Mouse (Mus musculus) urinary bladder, postnatal 4 days (tissue): ENCODE data around the gene Colca2.
A peak's percentile ranks its signal among the peaks of the same experiment; 100 is the strongest.

Experiments used
- DNase-seq, 2 experiments: peaks; one replicate each; pipeline ENCODE4 v3.0.0; 2021 to 2022; ENCODE audit warnings: low spot score in 2 of 2

Colca2 gene

DNA sequence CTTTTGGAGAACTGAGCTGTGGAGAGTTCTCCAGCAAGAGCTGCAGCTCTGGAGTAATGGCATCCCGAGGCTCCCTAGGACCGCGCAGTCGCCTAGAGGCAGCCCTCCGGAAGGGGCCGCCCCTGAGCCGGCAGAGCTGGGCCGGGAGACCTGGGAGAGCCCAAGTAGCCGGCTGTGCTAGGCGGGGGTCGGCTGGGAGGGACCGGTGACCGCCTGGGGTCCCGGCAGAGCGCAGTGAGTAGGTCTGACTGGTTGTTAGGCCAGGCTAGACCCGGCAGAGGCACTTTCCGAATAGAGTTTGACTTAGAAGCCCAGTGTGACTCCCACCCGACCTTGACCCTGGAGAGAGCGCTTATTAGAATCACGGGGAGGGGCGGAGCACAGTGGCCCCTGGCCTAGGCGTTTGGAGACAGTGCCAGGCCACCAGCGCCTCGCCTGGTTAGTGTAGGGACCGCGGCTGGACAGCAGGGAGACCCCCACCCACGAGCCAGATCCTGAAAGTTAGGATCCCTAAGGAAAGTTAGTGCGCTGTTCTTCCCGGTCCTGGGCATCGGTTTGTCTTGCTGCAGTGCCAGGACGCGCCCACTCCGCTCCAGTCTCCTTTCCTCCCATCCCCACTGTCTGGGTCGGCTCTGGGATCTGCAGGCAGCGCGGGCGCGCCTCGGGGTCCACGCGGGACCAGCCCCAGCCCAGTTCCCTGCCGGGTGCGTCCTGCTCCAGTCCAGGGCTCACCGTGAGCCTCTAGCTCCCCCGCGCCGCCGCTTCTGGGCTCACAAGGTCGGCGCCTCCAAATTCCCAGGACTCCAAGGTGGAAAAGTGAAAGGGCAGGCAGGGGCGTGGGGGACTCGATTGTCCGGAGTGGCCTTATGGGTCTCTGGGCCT is at the start of gene Colca2:
Colca2 (minus strand) TSS at position 70 of the 882 bp plus-strand sequence.
- DNase-seq: peak; percentile 82

DNA sequence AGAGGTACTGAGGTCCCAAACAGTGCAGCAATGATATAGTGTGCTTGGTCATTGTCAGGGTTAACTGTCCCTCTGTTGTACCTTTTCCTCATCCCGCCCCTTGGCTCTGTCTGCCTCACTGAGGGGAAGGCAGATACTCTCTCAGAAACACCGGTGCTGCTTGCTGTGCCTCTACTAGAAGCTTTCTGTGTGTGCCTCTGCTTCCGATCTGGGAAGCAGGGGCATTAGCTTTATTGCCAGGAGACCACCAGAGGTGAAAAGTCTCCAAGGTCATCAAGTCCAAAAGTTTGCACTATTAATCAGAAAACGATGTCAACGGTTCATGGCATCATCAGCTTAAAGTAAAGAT is 49.2 kb upstream of the Colca2 start:
- no peak for DNase-seq

DNA sequence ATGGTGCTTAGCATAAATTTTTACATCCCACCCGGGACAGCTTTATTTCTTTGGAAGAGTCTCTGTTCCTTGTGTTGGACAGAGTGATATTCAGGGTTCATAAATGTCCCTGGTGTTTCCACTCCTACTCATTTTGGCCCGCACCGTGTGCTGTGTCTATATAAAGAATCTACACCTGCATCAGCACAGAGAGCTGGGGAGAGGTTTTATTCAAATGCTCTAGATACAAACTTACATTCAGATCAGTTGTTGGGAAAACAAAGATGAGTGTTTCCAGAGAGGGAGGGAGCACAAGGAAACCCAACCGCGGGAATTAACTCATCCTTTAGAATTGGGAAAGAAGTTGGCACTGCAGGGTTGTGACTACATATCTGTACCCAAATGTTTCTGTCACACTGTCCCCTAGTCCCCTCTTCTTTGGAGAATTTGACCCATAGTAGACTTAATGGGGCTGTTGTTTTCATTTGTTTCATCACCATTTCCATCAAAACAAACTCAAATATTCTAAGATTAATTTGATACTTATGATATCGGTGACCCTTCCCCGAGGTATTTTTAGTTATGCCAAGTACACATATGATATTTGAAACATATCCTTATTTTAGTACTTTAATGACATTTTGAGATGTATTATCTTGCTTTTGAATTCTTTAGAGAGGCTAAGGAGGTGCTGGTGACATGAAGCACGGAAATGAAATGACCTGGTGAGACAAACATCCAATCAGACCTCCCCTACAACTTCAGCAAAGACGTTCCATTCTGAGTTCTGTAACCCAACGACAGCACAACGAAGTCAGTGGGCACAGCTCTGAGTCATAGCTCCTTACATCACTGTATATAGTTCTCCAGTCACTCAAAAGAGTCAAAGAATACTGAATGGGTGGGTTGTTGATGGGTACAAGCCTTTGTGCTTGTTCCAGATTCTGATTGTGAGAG is 48.5 kb upstream of the Colca2 start:
- DNase-seq: no peak

DNA sequence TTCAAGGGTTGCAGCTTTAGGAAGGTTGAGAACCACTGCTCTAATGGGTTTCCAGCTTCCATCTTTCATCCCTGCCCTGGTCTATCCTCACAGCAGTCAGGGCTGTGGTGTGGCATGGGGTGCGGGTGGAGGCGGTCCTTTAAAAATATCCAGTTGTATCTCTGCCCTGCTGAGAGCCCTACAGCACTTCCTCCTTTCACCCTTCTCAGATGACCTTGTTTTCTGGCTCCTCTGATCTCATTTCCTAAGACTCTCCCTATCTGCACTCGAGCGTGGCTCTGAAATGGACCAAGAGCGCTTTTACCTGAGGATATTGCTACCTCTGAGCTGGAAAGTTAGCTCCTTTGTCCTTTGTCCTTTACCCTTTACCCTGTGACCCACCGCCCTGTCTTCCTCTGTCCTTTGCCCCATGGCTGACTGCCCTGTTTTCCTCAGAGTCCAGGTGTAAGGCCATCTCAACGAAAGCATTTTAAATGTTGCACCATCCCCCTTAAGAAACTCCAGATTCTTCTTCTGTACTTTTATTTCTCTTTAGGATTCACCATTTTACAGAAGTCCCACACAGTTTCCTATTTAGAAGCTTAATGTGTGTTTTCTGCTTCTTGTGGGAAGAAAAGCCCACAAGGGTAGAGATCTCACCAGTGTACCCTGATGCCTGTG is 46.2 kb upstream of the Colca2 start:
- DNase-seq: no peak

DNA sequence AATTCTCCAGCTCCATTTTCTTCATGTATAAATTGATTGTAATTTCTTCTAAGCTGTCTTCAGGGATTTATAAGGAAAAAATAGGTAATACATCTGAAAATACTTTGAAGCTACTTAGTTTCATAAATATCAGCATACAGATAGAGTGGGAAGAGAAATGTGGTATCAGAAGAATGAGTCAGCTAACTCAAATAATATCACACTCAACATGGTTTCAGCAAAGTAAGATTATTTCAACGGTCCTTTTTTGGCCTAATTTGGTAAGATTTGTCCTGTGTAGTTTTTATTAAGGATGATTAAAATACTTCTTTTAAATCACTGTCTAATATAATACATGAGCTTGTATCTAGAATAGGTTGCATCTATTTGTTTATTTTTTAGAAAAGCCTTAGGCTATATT is 41.7 kb upstream of the Colca2 start:
- DNase-seq: no peak

DNA sequence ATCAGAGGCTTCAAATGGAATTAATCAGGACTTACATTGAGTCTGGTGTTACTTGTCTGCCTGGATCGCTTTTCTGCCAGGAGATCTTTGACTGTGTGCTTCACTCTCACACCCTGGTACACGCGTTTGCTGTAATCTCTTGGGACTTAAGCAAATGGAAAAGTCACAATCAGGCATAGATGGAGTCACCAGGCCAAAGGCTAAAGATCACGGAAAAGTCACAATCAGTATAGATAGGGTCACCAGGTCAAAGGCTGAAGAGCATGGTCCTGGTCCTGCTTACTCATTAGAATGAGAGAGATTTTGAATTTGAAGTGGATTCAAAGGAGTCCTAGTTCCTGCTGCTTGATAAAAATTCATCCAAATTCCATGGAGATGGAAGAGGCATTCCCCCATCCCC is 39.9 kb upstream of the Colca2 start:
- DNase-seq: no peak

DNA sequence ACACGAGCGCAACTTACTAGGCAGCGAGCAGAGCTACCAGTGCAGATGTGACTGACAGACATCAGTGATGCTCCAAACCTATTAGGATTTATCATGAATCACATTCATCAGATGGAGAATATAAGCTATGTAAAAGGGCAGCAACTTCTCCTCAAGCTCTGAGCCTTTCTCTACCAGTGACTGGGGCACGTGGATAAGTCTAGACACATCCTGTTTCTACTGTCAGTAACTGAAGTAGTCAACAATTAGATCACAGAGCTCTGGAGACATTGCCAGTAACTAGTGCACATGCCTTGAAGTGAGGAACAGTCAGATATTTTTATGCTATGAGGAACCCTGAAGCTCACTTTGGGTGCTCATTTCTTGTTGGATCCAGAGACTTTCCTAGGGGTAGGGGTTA is 39.0 kb upstream of the Colca2 start:
- no peak for DNase-seq

DNA sequence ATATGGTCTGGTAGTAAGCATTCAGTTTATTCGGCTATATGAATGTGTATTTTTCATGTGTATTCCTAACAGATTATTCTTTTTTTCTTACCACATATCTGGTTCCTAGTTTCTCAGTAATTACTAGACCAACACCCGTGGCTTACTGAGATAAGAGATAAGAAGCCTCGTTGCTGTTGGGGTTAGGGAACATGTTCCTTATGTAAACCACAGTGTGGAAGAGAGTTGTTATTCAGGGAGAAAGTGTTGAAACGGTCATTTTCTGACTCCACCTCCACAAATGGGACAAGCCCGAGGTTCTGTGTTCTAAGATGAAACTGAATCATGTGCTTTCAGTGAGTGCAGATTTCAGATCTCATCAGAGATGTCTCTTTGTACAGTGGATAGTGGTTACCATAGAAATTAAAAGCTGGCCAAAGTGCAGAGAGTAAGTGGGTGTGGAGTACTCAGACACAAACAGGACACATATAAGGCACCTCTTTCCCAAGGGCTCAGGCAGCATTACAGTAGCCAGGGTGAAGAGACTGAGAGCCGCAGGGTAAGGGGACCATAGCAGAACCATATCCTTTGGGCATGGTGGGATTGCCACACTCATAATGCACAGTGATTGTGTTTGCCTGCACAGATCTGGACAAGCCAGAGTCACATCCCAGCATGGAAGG is 37.2 kb upstream of the Colca2 start:
- no peak for DNase-seq

DNA sequence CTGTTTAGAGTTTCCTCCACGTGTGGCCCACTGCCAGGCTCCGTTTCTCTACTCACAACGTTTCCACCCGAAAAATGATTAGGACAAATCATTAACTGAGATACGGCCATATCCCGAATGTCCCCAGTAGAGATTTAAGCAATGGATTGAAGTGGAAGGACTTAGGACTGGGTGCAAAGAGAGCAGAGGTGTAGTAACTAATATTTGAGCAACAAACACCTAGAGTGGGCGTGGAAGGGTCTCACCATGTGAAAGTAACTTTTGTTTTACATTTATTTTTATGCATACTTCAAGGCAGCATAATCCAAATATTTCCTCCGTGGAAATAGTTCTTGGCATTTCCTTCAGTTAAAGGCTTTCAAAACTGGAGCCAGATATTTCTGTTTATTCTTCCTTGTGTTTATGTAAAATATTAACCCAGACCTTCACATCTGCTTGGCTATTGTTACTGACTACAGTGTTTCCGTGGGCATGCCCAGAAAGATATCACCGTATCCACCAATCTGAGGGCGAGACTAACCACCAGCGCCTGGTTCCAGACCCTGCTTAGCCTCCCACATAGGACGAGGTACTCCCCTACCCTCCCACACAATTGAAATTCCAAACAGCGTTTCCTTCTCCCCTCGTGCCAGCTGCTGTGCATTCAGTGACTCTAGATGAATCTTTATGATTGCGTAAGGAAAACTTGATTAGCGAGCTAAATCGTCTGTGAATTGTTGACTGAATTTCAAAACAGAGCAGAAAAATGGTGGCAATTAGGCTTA is 34.4 kb upstream of the Colca2 start:
- DNase-seq: no peak

DNA sequence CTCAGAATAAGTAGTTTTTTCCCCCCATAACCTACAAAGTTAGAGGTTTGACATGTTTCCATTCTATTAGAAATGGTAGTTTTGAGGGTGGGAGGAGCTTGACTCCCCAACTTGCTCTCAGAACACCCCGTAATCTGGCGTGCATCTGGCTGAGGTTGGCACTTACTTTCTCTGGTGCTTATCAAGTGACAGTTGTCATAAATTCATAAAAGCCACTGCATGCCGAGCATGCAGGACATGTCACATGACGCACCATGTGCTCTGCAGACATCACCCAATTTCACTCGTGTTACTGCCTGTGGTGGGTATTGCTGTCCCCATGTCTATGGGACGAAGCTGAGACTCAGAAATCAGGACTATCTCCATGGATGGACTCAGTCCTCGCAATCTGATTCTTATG is 32.1 kb upstream of the Colca2 start:
- DNase-seq: no peak

DNA sequence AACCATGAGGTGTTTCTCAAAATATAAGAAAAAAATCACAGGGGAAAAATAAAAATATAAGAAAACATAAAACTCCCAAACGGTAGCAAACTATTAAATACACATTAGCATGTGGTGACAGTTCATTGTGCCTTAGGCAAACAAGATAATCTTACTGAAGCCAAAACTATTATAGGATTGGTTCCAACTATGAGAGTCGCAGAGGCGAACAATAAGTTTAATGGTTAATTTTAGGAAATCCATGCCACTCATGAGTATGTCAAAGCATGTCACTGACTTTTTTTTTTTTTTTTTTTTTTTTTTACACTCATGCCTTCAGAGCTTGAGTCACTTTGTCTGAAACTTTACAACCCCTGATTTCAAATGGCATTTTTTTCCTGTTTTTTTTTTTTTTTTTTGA is 28.0 kb upstream of the Colca2 start:
- DNase-seq: no peak

DNA sequence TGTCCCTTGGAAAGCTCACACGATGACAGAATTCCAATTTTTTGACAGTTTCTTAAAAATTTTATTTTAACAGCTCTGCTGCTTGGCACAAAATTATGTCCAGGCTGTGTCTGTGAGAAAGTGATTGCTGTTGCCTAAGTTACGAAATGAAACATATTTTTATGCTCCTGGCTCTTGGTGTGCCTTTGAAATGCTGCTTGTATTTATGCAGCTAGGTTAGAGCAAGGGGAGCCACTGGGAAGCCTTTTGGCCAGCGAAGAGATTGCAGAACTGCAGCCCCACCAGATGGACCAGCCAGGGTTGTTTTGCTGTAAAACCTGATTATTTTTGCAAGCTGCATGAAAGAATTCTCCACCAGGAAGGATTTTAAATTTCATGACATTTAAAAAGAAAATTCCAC is 26.8 kb upstream of the Colca2 start:
- no peak for DNase-seq

DNA sequence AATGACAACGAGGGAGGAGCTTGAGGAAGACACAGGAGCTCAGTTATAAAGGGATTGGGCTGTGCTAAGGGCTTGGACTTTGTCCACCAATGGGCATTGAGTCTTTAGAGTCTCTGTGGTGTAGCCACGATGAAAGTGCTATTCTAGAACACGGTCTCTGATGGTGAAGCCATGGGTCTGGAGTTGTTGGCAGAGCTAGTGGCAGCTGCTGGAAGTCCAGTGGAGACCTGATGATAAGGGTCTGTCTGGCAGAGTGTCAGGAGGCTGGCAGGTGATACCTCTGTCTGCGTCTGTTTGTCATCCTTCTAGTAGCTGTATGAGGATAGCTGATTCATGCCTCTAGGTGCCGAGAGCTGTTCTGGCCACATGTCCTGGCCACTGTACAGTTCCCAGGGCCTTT is 25.6 kb upstream of the Colca2 start:
- no peak for DNase-seq

DNA sequence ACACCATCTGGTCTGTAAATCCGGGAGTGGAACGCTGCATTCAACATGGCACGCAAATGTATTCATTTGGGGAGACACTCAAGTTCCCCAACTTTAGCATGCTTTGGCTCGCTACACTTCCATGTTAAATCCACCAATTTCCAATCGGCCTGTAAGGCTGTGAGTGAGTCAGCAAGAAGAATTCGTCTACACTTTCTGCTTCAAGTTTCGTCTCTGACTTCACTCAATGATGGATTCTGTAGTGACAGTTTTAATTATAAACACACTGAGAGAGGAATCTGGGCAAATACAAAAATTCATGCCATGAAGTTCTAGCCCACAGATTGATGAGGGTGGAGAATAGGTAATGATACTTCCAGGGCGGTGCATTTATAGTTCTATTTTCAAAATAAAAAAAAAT is 15.2 kb upstream of the Colca2 start:
- DNase-seq: no peak

DNA sequence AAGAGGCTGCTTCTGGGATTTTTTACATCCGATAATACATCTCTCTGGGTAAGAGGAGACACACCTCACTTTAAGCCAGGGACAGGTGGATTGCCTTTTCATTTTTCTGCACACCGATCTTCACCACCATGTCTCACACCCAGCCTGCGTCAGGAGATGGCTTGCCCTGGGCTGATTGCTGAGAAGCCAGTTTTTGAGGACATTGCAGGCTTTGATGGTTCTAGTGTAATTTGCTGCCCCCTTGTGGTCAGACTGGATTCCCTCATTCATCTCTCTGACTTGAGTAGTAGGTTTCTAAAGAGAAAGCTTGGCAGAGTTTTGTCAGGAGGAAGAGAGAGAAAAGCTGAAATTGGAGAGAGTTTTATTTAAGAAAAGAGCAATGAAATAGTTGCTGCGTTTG is 14.3 kb upstream of the Colca2 start:
- peak; percentile 38 to 74 for DNase-seq

DNA sequence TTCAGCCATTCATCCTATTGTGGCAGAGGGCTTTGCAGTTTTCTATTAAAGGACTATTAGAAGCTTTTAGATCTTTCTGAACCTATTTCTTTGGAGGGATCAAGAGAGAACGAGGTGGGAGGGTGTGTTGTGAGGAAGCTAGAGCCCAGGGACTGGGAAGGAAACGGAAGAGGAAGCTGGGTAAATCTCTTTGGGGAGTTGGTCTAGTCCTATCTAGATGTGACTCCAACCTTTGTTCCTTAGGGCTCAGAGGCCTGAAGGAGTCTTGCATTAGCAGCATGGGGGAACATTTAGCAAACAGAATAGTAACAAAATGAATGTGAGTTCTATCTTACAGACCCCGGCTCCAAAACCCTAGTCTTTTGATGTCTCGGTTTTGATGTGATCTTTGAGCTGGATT is 12.6 kb upstream of the Colca2 start:
- no peak for DNase-seq

DNA sequence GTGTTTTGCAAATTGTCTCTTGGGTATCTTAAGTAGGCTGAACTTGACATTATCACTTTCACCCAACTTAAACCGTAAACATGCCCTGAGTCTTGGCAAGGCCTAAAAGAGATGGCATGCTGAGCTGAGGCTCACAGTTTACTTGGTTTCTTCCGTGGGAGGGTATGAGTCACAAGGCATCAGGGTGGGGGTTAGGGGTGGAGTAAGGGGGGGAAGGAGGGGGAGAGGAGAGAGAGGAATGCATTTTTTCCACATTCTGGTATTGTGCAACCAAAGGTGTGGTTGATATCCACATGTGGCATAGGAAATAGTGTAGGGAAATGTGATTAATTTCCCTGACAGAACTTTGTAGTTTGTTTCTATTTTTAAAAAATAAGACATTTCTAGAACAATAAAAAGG is 7.7 kb upstream of the Colca2 start:
- DNase-seq: no peak

DNA sequence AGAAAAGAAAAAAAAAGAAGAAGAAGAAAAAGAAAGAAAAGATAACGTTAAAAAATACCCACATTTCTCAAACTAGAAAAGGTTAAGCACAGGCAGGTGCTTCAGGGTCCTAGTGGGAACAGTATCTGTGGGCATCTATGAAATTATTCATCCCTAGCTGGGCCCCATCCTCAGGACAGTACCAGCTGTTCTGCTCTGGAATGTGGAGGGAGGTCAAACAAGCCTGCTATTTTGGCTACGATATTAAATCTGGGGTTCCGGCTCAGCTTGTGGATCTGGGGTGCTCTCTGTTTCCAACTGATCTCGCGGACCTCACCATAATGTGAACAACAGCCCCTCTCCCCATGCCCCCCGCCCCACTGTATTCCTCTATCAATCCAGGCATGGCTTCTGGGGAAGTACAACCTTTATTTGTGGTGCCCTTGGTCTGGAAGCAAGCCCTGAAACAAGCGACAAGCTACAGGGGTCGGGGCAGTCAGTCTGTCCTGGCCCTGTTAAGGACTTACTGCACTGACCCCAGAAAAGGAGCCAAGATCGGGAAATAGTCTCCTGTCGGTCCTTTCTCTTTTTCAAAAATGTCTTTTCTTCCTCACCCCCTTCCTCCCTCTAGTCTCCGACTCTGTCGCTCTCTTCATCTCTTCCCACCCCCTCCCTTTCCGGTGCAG is 403 bp downstream of the Colca2 start:
- DNase-seq: no peak

DNA sequence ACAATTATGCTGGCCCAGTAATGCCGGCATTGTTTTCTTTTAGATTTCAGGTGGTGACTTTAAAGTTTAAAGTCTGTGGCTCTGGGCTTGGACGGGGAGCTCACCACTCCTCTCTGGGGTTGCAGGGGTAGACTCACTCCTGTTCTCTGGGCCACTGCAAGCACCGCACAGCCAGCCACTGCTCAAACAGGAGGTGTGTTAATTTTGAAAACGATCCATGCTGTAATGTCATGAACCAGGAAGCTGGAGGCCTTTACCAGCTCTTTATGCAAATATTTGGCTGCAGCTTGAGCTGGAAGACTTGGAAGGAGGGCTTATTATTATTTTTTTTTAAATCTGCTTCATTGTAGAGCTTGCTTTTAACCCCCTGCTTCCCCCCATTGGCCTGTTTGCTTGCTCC is 3.7 kb downstream of the Colca2 start:
- DNase-seq: no peak

DNA sequence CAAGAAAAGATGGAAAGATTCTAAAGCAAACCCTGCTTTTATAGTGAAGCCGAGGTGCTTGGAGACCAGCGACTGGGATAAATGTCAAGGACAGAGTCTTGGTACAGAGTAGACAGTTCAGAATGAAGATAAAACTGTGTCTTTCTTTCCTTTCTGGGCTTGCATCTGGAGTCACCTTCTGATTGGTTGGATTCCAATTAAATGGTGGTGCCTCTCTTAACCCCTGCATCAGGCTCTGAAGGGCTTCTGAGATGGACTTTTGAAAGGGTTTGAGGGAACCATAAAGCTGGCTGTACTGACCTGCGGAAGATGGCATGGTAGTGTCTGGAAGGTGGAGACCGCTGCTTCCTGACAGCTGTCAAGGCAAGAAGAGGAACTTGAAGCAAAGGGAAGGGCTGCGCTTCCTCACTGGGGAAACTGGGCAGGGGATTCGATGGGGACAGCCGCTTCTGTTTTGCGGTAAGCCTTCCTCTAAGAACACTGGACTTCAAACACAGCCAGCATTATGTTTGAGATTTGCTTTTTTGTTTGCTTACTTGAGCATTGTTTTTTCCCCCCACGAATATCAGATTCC is 4.7 kb downstream of the Colca2 start:
- DNase-seq: no peak
